Mouse (Mus musculus) granulocyte monocyte progenitor cell, adult 5-6 weeks (primary cell): ENCODE results near the gene Nectin3. TPM values are rescaled to one million over a fixed set of nuclear protein-coding genes. Genes with fewer than 3 reads are reported as not detected.

ENCODE experiments used
- ATAC-seq: replicated peaks from 2 replicates; pipeline ENCODE4 v1.8.0; 2016; ENCODE audit warnings: mild to moderate bottlenecking, moderate TSS enrichment, inconsistent platforms; ENCODE audit not compliant: poor library complexity, severe bottlenecking
- total RNA-seq, 2 experiments: library from RNA; stranded (forward) in 1 of 2; stranded (reverse) in 1 of 2; fragments of 200-712, 200-1000 nt in 1 of 2; fragments of >200 nt in 1 of 2; fragmentation: Nextera tagmentation in 1 of 2; gene quantifications; 2 replicates each; pipeline ENCODE4 v1.2.3; 2014 to 2017

The Nectin3 gene
- total RNA-seq (2014; fragmentation: Nextera tagmentation) (2.6 TPM in 1 of 2 replicates, not detected in the other), total RNA-seq (2017) (0.26 and 3.1 TPM in 2 replicates)

- ATAC-seq: no peak
Observed at GRCm38 (mm10) chr16:46498421-46498789, at the start of gene Nectin3. Gene Nectin3, minus strand, starts transcription at chr16:46498525.

- ATAC-seq: no peak
Observed at GRCm38 (mm10) chr16:46538092-46538491, 39.8 kb upstream of the Nectin3 start.

GRCm38 (mm10) chr16:46532465-46533254, 34.3 kb upstream of the Nectin3 start:
- no peak for ATAC-seq

GRCm38 (mm10) chr16:46531023-46531422, 32.7 kb upstream of the Nectin3 start:
- no peak for ATAC-seq

GRCm38 (mm10) chr16:46520885-46521417, 22.6 kb upstream of the Nectin3 start:
- no peak for ATAC-seq

GRCm38 (mm10) chr16:46519606-46520005, 21.3 kb upstream of the Nectin3 start:
- ATAC-seq: no peak

GRCm38 (mm10) chr16:46507944-46508333, 9.6 kb upstream of the Nectin3 start:
- no peak for ATAC-seq

GRCm38 (mm10) chr16:46507260-46507943, 9.1 kb upstream of the Nectin3 start:
- ATAC-seq: no peak

GRCm38 (mm10) chr16:46504006-46504405, 5.7 kb upstream of the Nectin3 start:
- no peak for ATAC-seq

- ATAC-seq: no peak
Observed at GRCm38 (mm10) chr16:46502311-46502710, 4.0 kb upstream of the Nectin3 start.

- ATAC-seq: no peak
Observed at GRCm38 (mm10) chr16:46500759-46501158, 2.4 kb upstream of the Nectin3 start.

GRCm38 (mm10) chr16:46497686-46498420, 472 bp downstream of the Nectin3 start:
- ATAC-seq: peak; percentile 9; the same call in 1 of the 2 replicates

GRCm38 (mm10) chr16:46496889-46497685, 1.2 kb downstream of the Nectin3 start:
- peak; percentile 76 for ATAC-seq

- 0 out of 2 replicates have a peak, but pooled peaks have one; percentile 24 for ATAC-seq
Observed at GRCm38 (mm10) chr16:46496031-46496868, 2.1 kb downstream of the Nectin3 start.

GRCm38 (mm10) chr16:46495201-46495600, 3.1 kb downstream of the Nectin3 start:
- no peak for ATAC-seq

- no peak; the same call in 1 of the 2 replicates for ATAC-seq
Observed at GRCm38 (mm10) chr16:46487436-46488097, 10.8 kb downstream of the Nectin3 start.

- no peak for ATAC-seq
Observed at GRCm38 (mm10) chr16:46477336-46477735, 21.0 kb downstream of the Nectin3 start.

- no peak for ATAC-seq
Observed at GRCm38 (mm10) chr16:46451421-46451820, 46.9 kb downstream of the Nectin3 start.
